Mouse (Mus musculus) kidney, postnatal 36 days (tissue): ENCODE data around the gene Oxsr1.

ENCODE experiments used
- DNase-seq, 2 experiments: peaks; one replicate each; pipeline ENCODE4 v3.0.0; 2021 to 2022; ENCODE audit warnings: mixed read lengths in 2 of 2

The Oxsr1 gene

GRCm38 (mm10) chr9:119214601-119215000 is 107.6 kb downstream of the Oxsr1 start:
- peak; percentile 57 to 77 for DNase-seq

- DNase-seq = no peak
These were observed 109.2 kb downstream of the Oxsr1 start for GRCm38 (mm10) chr9:119212996-119213395.

- no peak for DNase-seq
These were observed 113.2 kb downstream of the Oxsr1 start, which contains the start of gene Slc22a13 for GRCm38 (mm10) chr9:119208998-119209397. Gene Slc22a13 (minus strand): TSS chr9:119209098.

GRCm38 (mm10) chr9:119207113-119207512 is 115.1 kb downstream of the Oxsr1 start:
- peak; percentile 58 to 89 for DNase-seq

GRCm38 (mm10) chr9:119206666-119207065 is 115.6 kb downstream of the Oxsr1 start:
- peak in 1 of 2 experiments; percentile 63 for DNase-seq

- DNase-seq = peak; percentile 50 to 53
These were observed 116.5 kb downstream of the Oxsr1 start for GRCm38 (mm10) chr9:119205756-119206155.

- DNase-seq = no peak
These were observed 118.6 kb downstream of the Oxsr1 start for GRCm38 (mm10) chr9:119203617-119204016.

- peak in 1 of 2 experiments; percentile 55 for DNase-seq
These were observed 120.6 kb downstream of the Oxsr1 start for GRCm38 (mm10) chr9:119201653-119202052.

- DNase-seq = peak; percentile 38 to 66
These were observed 122.9 kb downstream of the Oxsr1 start for GRCm38 (mm10) chr9:119199151-119199861.

- DNase-seq = peak; percentile 87 to 91
These were observed 129.8 kb downstream of the Oxsr1 start for GRCm38 (mm10) chr9:119192202-119192990.
